ENCODE assay signal across 8 mouse cellular contexts in genomic region chr1:85852996-85853689, GRCm38 (mm10). TPM values are rescaled to one million over a fixed set of nuclear protein-coding genes. Genes with fewer than 3 reads are reported as not detected.
DNase-seq lines count a peak whose midpoint lies in the region; ATAC-seq lines count a peak whose summit lies in the region.

No protein-coding gene starts in this region.

- H3K4me1 ChIP-seq in intestine, embryonic 16.5 days (ENCODE audit: control insufficient read depth, insufficient read depth, low read length) = no peaks in the 10 kb centered on the region
- H3K4me1 ChIP-seq in midbrain, embryonic 11.5 days (ENCODE audit: control insufficient read depth, insufficient read depth, low read length) = no peaks in the 10 kb centered on the region

- no peak overlapping the region for H3K27ac ChIP-seq in intestine, embryonic 16.5 days (ENCODE audit: low read length)
- no peak overlapping the region for H3K27ac ChIP-seq in midbrain, embryonic 11.5 days (ENCODE audit: low read depth, low read length)

- no peaks in the 10 kb centered on the region for H3K9me3 ChIP-seq in intestine, embryonic 16.5 days (ENCODE audit: control insufficient read depth, low read length)
- no peaks in the 10 kb centered on the region for H3K9me3 ChIP-seq in midbrain, embryonic 11.5 days (ENCODE audit: control insufficient read depth, low read length)

- H3K9ac ChIP-seq in intestine, embryonic 16.5 days (ENCODE audit: low read depth, low read length) = no peak overlapping the region
- H3K9ac ChIP-seq in midbrain, embryonic 11.5 days (ENCODE audit: low read length) = no peak overlapping the region

- peaks cover 9% of the 10 kb centered on the region; the same call in 1 of the 2 replicates for H3K36me3 ChIP-seq in intestine, embryonic 16.5 days (ENCODE audit: control insufficient read depth, insufficient read depth, low read length)
- peaks cover 7% of the 10 kb centered on the region for H3K36me3 ChIP-seq in midbrain, embryonic 11.5 days (ENCODE audit: control insufficient read depth, insufficient read depth, low read length)

- WGBS in intestine, embryonic 16.5 days = 79% methylated on average over 2 of the region's 2 CpGs
- 77% methylated on average over 2 of the region's 2 CpGs for WGBS in midbrain, embryonic 11.5 days

- DNase-seq in urinary bladder, adult 18-20 months (ENCODE audit: low spot score in 2 of 2) = peak; percentile 40 to 50
- no peak for DNase-seq in urinary bladder, adult 2 months (ENCODE audit: low spot score)
- DNase-seq in embryo, embryonic 10.5 days (ENCODE audit: low spot score) = peak; percentile 89
- DNase-seq in gastrocnemius, postnatal 25 days = peak; percentile 53
- peak; percentile 75 to 87 for DNase-seq in left cerebral cortex, postnatal 25 days (ENCODE audit: low spot score in 2 of 2)
- DNase-seq in midbrain, embryonic 11.5 days (ENCODE audit: low spot score, missing footprints) = peak; percentile 91
- peak; percentile 70 for DNase-seq in right cerebral cortex, postnatal 4 days

- no peaks in the 10 kb centered on the region for H3K27me3 ChIP-seq in intestine, embryonic 16.5 days (replicated peaks; ENCODE audit: control insufficient read depth, insufficient read depth, low read length)
- no peaks in the 10 kb centered on the region for H3K27me3 ChIP-seq in midbrain, embryonic 11.5 days (ENCODE audit: control insufficient read depth, insufficient read depth, low read length)

- H3K4me2 ChIP-seq in intestine, embryonic 16.5 days (ENCODE audit: low read depth, low read length) = no peak overlapping the region
- no peak overlapping the region for H3K4me2 ChIP-seq in midbrain, embryonic 11.5 days

- no peak overlapping the region for H3K4me3 ChIP-seq in intestine, embryonic 16.5 days (ENCODE audit: low read length)
- no peak overlapping the region for H3K4me3 ChIP-seq in midbrain, embryonic 11.5 days (ENCODE audit: low read depth, low read length)

- ATAC-seq in intestine, embryonic 16.5 days = peak; percentile 65
- ATAC-seq in midbrain, embryonic 11.5 days (ENCODE audit: low FRiP score) = peak; percentile 77

- intact Hi-C loops in left cerebral cortex, postnatal 25 days (cut with DNase I) = loop anchor here (1.0 to 5.0 kb wide), 2 partner anchors 154 to 209 kb away; partner anchors contain the start of gene Psmd1

RNA-seq across cellular contexts. Expression of gene Itm2c, which starts 40.9 kb away (rescaled TPM):
- 160 and 190 TPM in 2 replicates for polyA plus RNA-seq in urinary bladder, adult 2 months (2012; rRNA removed)
- total RNA-seq in gastrocnemius, postnatal 25 days (2021) = 10 to 100 TPM; 21.2 to 22.6 TPM
- 129 and 141 TPM in 2 replicates for polyA plus RNA-seq in intestine, embryonic 16.5 days (2015; fragmentation: Nextera tagmentation; extraction: Ambion mirVana)
- 100 to 1,000 TPM; 732 to 765 TPM for total RNA-seq in left cerebral cortex, postnatal 25 days (2021)
- polyA plus RNA-seq in midbrain, embryonic 11.5 days (2014; fragmentation: Nextera tagmentation; extraction: Ambion mirVana) = 78.1 and 78.7 TPM in 2 replicates

RNA-seq across cellular contexts. Expression of gene Cab39, which starts 59.9 kb away (rescaled TPM):
- polyA plus RNA-seq in urinary bladder, adult 2 months (2012; rRNA removed) = 116 and 130 TPM in 2 replicates
- total RNA-seq in gastrocnemius, postnatal 25 days (2021) = 100 to 1,000 TPM; 142 to 177 TPM
- polyA plus RNA-seq in intestine, embryonic 16.5 days (2015; fragmentation: Nextera tagmentation; extraction: Ambion mirVana) = 14.4 and 22.9 TPM in 2 replicates
- 100 to 1,000 TPM; 151 to 156 TPM for total RNA-seq in left cerebral cortex, postnatal 25 days (2021)
- polyA plus RNA-seq in midbrain, embryonic 11.5 days (2014; fragmentation: Nextera tagmentation; extraction: Ambion mirVana) = 68.0 and 69.0 TPM in 2 replicates
